Mouse (Mus musculus) myocyte (in vitro differentiated cells): Measurements from ENCODE around the gene Ubac2.

ENCODE experiments used
- E2F4 ChIP-seq: IDR thresholded peaks from one replicate; pipeline ENCODE4 v1.6.1; 2011; ENCODE audit warnings: mild to moderate bottlenecking, control low read depth, moderate library complexity; ENCODE audit not compliant: insufficient read depth
- MAX ChIP-seq: IDR thresholded peaks from one replicate; pipeline ENCODE4 v1.6.1; 2011; ENCODE audit warnings: low read depth, mild to moderate bottlenecking, control low read depth
- MYOD1 ChIP-seq, 3 experiments: IDR thresholded peaks; one replicate each; pipeline ENCODE4 v1.6.1; 2011; ENCODE audit warnings: control low read depth in 2 of 3, low read depth in 2 of 3, mild to moderate bottlenecking in 2 of 3, moderate library complexity in 1 of 3; ENCODE audit not compliant: insufficient read length in 2 of 3, control insufficient read depth in 1 of 3
- POLR2A ChIP-seq: IDR thresholded peaks from one replicate; pipeline ENCODE4 v1.6.1; 2011; ENCODE audit warnings: low read depth, mild to moderate bottlenecking, control low read depth, moderate library complexity; ENCODE audit not compliant: insufficient read length
- TCF12 ChIP-seq: IDR thresholded peaks from one replicate; pipeline ENCODE4 v1.6.1; 2011; ENCODE audit warnings: mild to moderate bottlenecking, control low read depth; ENCODE audit not compliant: poor library complexity, insufficient read depth, severe bottlenecking
- TCF3 ChIP-seq: IDR thresholded peaks from one replicate; pipeline ENCODE4 v1.6.1; 2011; ENCODE audit warnings: low read depth, control low read depth; ENCODE audit not compliant: insufficient read length

- TF ChIP-seq TCF12 (no peak), POLR2A (no peak), TCF3 (no peak), E2F4 (no peak), MAX (no peak), MYOD1 (IDR thresholded peaks at IDR 0.05; ENCODE audit: control insufficient read depth in 1 of 3, insufficient read length in 2 of 3, low read depth in 2 of 3) (no peak)
Measured at GRCm38 (mm10) chr14:121893747-121894146, 15.3 kb downstream of the Ubac2 start.
